Mouse (Mus musculus): Measurements from ENCODE around the gene Sohlh2.
A peak's percentile ranks its signal among the peaks of the same experiment; 100 is the strongest.
"Not testable (repeated sequence)": the region's sequence is repeated elsewhere in the genome, so short reads cannot be mapped to it uniquely, and the experiment has no call there.

The Sohlh2 gene

GRCm38 (mm10) chr3:55181766-55182165 lies at the start of gene Sohlh2:
Sohlh2 (plus strand) TSS chr3:55182028.
- DNase-seq (ENCODE audit: low spot score), result peak; percentile 54

- DNase-seq (ENCODE audit: low spot score), result no peak
These were observed 44.8 kb upstream of the Sohlh2 start, which contains the start of gene Ccdc169 for GRCm38 (mm10) chr3:55137039-55137438. Ccdc169 (plus strand) TSS chr3:55137339.

GRCm38 (mm10) chr3:55139837-55140236 lies 42.0 kb upstream of the Sohlh2 start:
- no peak for DNase-seq (ENCODE audit: low spot score)

GRCm38 (mm10) chr3:55141401-55141800 lies 40.4 kb upstream of the Sohlh2 start:
- DNase-seq (ENCODE audit: low spot score), result no peak

- no peak for DNase-seq (ENCODE audit: low spot score)
These were observed 36.9 kb upstream of the Sohlh2 start for GRCm38 (mm10) chr3:55144916-55145315.

GRCm38 (mm10) chr3:55146441-55146840 lies 35.4 kb upstream of the Sohlh2 start:
- DNase-seq (ENCODE audit: low spot score), result peak; percentile 57

- no peak for DNase-seq (ENCODE audit: low spot score)
These were observed 34.7 kb upstream of the Sohlh2 start for GRCm38 (mm10) chr3:55147156-55147555.

GRCm38 (mm10) chr3:55148091-55148490 lies 33.7 kb upstream of the Sohlh2 start:
- DNase-seq (ENCODE audit: low spot score), result no peak

GRCm38 (mm10) chr3:55151656-55152433 lies 30.0 kb upstream of the Sohlh2 start:
- peak; percentile 84 for DNase-seq (ENCODE audit: low spot score)

GRCm38 (mm10) chr3:55152673-55153334 lies 29.0 kb upstream of the Sohlh2 start:
- no peak for DNase-seq (ENCODE audit: low spot score)

- DNase-seq (ENCODE audit: low spot score), result no peak
These were observed 27.7 kb upstream of the Sohlh2 start for GRCm38 (mm10) chr3:55154163-55154562.

GRCm38 (mm10) chr3:55157413-55157812 lies 24.4 kb upstream of the Sohlh2 start:
- DNase-seq (ENCODE audit: low spot score), result no peak

GRCm38 (mm10) chr3:55161144-55161543 lies 20.7 kb upstream of the Sohlh2 start:
- no peak for DNase-seq (ENCODE audit: low spot score)

GRCm38 (mm10) chr3:55163510-55163909 lies 18.3 kb upstream of the Sohlh2 start:
- DNase-seq (ENCODE audit: low spot score), result no peak

- DNase-seq (ENCODE audit: low spot score), result no peak
These were observed 9.3 kb upstream of the Sohlh2 start for GRCm38 (mm10) chr3:55172478-55172877.

GRCm38 (mm10) chr3:55177271-55177670 lies 4.6 kb upstream of the Sohlh2 start:
- no peak for DNase-seq (ENCODE audit: low spot score)

- no peak for DNase-seq (ENCODE audit: low spot score)
These were observed 9.8 kb downstream of the Sohlh2 start for GRCm38 (mm10) chr3:55191668-55192067.

- DNase-seq (ENCODE audit: low spot score), result no peak
These were observed 11.5 kb downstream of the Sohlh2 start for GRCm38 (mm10) chr3:55193351-55193750.

GRCm38 (mm10) chr3:55194792-55195191 lies 13.0 kb downstream of the Sohlh2 start:
- no peak for DNase-seq (ENCODE audit: low spot score)

GRCm38 (mm10) chr3:55195581-55196327 lies 13.9 kb downstream of the Sohlh2 start:
- no peak for DNase-seq (ENCODE audit: low spot score)

GRCm38 (mm10) chr3:55196328-55196710 lies 14.5 kb downstream of the Sohlh2 start:
- no peak for DNase-seq (ENCODE audit: low spot score)

- DNase-seq (ENCODE audit: low spot score), result not testable (repeated sequence)
These were observed 21.8 kb downstream of the Sohlh2 start for GRCm38 (mm10) chr3:55203621-55204020.

- DNase-seq (ENCODE audit: low spot score), result no peak
These were observed 24.6 kb downstream of the Sohlh2 start for GRCm38 (mm10) chr3:55206413-55206812.

All from testis, postnatal 10 days (tissue).